Mouse (Mus musculus) liver, embryonic 14.5 days (tissue): ENCODE results near the gene Slc46a2.

Source experiments
- CTCF ChIP-seq: IDR thresholded peaks from 2 replicates; pipeline ENCODE4 v1.5.1; 2016; ENCODE audit warnings: antibody characterized with exemption, low read depth, control low read depth
- EP300 ChIP-seq: IDR thresholded peaks from 2 replicates; pipeline ENCODE4 v1.6.1; 2016; ENCODE audit warnings: antibody characterized with exemption, low read depth

DNA sequence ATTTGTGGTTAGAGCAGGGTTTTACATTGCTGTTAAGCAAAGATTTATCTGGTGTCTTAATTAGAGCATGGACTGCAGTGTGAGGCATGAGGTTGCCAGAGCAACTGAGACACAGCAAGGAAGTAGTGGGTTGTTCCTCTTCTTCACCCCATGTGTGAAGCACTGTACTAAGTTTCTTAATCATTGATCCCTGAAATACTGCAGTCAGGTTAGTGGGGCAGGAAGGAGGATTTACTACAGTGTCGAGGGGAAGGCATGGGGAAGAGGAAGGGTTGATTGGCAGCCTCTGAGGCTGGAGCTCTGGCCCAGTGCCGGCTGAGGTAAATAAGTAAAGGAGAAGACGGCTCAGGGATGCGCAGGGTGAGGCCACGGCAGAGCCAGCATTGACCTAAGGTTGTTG, 26.8 kb downstream of the Slc46a2 start:
- no peak for TF ChIP-seq CTCF
- no peak for TF ChIP-seq EP300
